Mouse (Mus musculus): ENCODE results near the gene Numb. TPM values are rescaled to one million over a fixed set of nuclear protein-coding genes. Genes with fewer than 3 reads are reported as not detected.

Gene Numb
- polyA plus RNA-seq, 1 experiment from 2014 or later = 30.9 TPM

GRCm38 (mm10) chr12:83798313-83798712 lies 123.4 kb downstream of the Numb start:
- H3K27me3 ChIP-seq = no peaks in the 10 kb centered on the region
- POLR2A ChIA-PET = interaction anchor here (0.6 kb wide), 1 partner anchor 221 kb away, joined by 3 read pairs; no protein-coding TSS in a partner anchor
- CTCF ChIA-PET = no interaction called here
- in situ Hi-C loops (cut with MboI; ENCODE audit: low pct_unique_long_range_greater_than_20kb) = no loop called here
- no peak for DNase-seq (ENCODE audit: low read depth, low spot score)
- ATAC-seq = no peak
- TF ChIP-seq CTCF (IDR thresholded peaks at IDR 0.05) = no peak

DNA sequence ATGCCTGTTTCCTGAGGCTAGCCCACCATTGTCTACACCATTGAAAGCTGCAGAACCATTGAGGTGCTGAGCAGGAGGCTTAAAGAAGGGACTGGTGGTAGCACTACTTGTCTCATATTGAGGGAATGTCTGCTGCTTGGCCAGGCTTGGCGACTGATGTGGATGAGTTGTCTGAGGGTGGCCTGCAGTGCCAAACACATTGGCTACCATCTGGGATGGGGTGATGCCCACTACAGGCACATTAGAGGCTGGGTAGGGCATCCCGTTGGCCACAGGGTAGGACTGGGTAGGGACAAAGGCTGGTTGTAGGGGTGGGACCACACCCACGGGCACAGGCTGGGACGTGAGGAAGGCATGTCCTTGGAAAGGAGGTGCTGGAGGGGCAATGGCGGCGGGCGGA lies 126.1 kb downstream of the Numb start:
- H3K27me3 ChIP-seq = no peaks in the 10 kb centered on the region
- TF ChIP-seq CTCF (IDR thresholded peaks at IDR 0.05) = no peak
- ChIA-PET CTCF (no interaction called here), POLR2A (no interaction called here)
- no peak for ATAC-seq
- no peak for DNase-seq (ENCODE audit: low read depth, low spot score)
- in situ Hi-C loops (cut with MboI; ENCODE audit: low pct_unique_long_range_greater_than_20kb) = no loop called here

DNA sequence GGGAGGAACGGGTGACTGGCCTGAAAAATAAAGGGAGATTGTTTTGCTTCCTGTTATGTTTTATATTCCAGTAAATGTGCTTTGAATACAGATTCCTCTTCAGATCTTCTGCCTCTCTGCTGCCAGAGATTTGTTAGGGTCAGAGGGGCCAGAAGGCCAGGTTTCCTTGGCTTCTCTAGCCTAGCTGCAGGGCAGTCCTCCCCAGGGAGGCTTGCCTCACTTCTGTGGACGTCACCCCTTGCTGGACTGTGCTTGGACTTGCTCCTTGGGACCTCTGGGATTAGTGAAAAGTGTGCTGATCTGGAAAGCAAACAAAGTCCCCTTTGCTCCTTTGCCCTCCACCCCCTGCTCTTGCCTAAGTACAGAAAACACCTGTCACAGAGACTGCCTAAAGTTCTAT lies 126.7 kb downstream of the Numb start:
- in situ Hi-C loops (cut with MboI; ENCODE audit: low pct_unique_long_range_greater_than_20kb) = no loop called here
- ChIA-PET POLR2A (no interaction called here), CTCF (interaction anchor here (1.7 kb wide), 1 partner anchor 24 kb away, joined by 4 read pairs; no protein-coding TSS in a partner anchor)
- no peaks in the 10 kb centered on the region for H3K27me3 ChIP-seq
- TF ChIP-seq CTCF (IDR thresholded peaks at IDR 0.05) = no peak
- no peak for DNase-seq (ENCODE audit: low read depth, low spot score)
- no peak for ATAC-seq

GRCm38 (mm10) chr12:83792706-83793410 lies 128.9 kb downstream of the Numb start:
- TF ChIP-seq CTCF (IDR thresholded peaks at IDR 0.05) = no peak
- peak; percentile 66 for DNase-seq (ENCODE audit: low read depth, low spot score)
- in situ Hi-C loops (cut with MboI; ENCODE audit: low pct_unique_long_range_greater_than_20kb) = no loop called here

DNA sequence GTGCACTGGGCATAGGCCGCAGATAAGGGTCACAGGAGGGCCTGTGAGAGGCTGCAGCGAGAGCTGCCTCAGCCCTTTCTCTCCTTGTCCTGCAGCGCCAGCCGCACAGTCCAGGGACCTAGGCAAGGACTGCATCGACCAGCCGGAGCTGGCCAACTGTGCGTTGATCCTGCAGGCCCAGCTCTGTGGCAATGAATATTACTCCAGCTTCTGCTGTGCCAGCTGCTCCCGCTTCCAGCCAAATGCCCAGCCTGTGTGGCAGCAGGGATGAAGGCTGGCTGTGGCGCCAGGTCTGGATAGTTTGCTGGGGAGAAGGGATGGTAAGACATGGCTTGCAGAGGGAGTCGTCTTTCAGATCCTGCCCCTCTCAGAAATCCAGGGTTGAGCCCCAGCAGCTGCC lies 130.0 kb downstream of the Numb start:
- DNase-seq (ENCODE audit: low read depth, low spot score) = no peak
- ATAC-seq = no peak
- CTCF ChIA-PET = interaction anchor here (1.9 kb wide), 1 partner anchor 28 kb away, joined by 4 read pairs; the partner anchor contains the start of gene Papln
- in situ Hi-C loops (cut with MboI; ENCODE audit: low pct_unique_long_range_greater_than_20kb) = no loop called here
- H3K27me3 ChIP-seq = no peaks in the 10 kb centered on the region
- TF ChIP-seq CTCF (IDR thresholded peaks at IDR 0.05) = no peak
- POLR2A ChIA-PET = no interaction called here

More at GRCm38 (mm10) chr12:83792706-83793410, 128.9 kb downstream of the Numb start:
- ChIA-PET POLR2A (no interaction called here), CTCF (interaction anchor here (1.4 to 1.9 kb wide), 2 partner anchors 29 to 79 kb away, joined by 4 to 5 read pairs; partner anchors contain the start of gene Papln)
- peak; percentile 74 for ATAC-seq
- no peaks in the 10 kb centered on the region for H3K27me3 ChIP-seq

DNA sequence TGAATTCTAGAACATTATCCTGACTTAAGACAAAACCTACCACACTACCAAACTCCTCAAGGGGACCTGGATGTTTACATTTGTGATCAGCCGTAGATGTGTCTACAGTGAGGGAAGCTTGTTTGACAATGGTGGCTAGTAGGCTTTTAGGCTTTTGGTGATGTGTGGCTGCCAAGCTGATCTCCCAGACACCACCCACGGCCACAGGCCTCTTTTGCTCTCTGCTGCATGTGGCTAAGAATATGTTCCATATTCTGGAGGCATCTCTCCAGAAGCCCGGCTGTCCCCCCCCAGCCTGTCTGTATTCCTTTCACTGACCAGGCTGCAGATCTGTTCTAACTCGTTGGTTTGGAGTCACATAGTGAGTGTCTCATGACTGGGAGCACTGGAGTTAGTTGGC lies 131.0 kb downstream of the Numb start:
- CTCF ChIA-PET = no interaction called here
- in situ Hi-C loops (cut with MboI; ENCODE audit: low pct_unique_long_range_greater_than_20kb) = no loop called here
- DNase-seq (ENCODE audit: low read depth, low spot score) (no peak), ATAC-seq (no peak)
- POLR2A ChIA-PET = no interaction called here
- H3K27me3 ChIP-seq = no peaks in the 10 kb centered on the region
- TF ChIP-seq CTCF (IDR thresholded peaks at IDR 0.05) = no peak

DNA sequence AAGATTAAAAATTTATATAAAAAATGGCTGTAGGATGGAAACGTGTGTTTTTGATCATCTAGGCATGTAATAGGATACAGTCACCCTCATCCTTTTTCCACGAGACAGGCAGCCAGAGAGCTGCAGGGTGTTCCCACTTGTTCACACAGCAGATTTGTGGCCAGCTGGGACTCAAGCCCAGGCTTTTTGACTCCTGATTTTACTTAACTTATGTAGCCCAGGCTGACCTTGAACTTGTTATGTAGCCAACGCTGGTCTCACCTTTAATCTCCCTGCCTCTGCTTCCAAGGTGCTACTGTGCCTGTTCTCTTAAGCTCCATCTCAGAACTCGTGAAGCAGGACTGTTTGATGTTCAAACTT lies 132.0 kb downstream of the Numb start:
- DNase-seq (ENCODE audit: low read depth, low spot score) = no peak
- POLR2A ChIA-PET = no interaction called here

DNA sequence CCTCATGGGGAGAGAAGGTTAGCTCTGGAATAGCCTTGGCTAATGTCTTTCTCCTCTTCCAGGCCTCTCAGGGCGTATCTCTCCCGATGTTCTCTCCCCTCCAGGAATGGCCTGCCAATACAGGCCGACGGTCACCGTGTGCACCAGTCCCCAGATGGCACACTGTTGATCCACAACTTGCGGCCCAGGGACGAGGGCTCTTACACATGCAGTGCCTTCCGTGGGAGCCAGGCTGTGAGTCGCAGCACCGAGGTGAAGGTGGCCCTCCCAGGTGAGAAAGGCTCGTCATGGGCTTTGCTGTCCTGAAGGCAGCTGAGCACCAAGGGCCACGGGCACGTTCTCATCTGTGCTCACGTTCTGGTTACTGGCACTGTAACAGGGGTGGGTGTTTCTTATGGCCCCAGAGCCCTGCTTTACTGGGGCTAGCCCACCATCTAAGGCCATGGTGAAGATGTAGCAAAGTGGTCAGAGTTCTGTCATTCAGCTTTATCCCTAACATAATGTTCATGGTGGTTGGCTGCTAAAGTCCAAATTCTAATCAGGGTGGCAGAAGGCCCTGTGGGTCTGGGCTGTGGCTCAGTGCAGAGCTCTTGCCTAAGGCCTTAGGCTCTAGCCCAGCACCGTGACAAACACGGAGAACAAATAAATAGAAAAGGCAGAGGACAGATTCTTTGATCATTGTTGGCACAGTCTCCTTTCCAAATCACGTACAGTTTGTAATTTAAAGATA lies 132.5 kb downstream of the Numb start:
- DNase-seq (ENCODE audit: low read depth, low spot score) (no peak), ATAC-seq (no peak)
- H3K27me3 ChIP-seq = no peaks in the 10 kb centered on the region
- POLR2A ChIA-PET = no interaction called here
- CTCF ChIA-PET = no interaction called here
- in situ Hi-C loops (cut with MboI; ENCODE audit: low pct_unique_long_range_greater_than_20kb) = no loop called here
- TF ChIP-seq CTCF (IDR thresholded peaks at IDR 0.05) = no peak

More for the DNA sequence above, 132.0 kb downstream of the Numb start:
- CTCF ChIA-PET = no interaction called here
- no peak for TF ChIP-seq CTCF (IDR thresholded peaks at IDR 0.05)
- in situ Hi-C loops (cut with MboI; ENCODE audit: low pct_unique_long_range_greater_than_20kb) = no loop called here
- no peaks in the 10 kb centered on the region for H3K27me3 ChIP-seq
- ATAC-seq = no peak

DNA sequence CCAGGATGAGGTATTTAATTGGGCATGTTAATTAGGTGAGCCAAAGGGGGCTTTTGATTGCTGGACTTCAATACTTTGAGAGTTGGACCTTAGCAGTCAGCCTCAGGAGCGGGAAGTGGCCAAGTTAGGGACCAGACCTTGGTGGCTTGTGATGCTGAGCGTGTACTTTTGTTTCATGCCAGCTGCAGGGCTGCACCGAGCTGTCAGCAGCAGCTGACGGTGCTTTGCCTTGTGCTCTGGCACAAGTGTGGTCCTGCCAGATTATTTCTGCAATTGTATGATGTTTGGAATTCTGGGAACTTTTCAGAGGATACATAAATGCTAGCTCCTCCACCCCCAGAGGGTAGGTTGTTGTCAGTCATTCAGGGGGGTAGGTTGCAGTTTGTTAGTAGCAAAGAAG lies 136.4 kb downstream of the Numb start:
- in situ Hi-C loops (cut with MboI; ENCODE audit: low pct_unique_long_range_greater_than_20kb) = no loop called here

DNA sequence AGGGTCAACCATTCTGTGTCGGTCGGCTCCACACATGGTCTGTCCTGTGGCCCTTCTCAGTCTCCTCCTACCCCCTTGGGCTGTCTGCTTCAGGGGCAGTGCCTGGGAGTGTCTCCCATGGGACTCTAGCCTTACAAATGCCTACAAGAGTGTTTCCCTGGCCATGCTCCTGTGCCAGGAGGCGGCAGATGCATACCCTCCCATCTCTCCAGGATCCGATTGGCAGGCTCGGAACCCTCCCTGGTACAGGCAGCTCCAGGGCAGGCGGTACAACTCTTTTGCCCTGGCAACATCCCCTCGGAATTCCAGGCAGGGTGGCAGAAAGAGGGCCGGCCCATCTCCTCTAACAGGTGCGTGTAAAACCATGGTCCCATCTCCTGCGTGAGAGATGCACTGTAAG lies 139.1 kb downstream of the Numb start:
- in situ Hi-C loops (cut with MboI; ENCODE audit: low pct_unique_long_range_greater_than_20kb) = no loop called here
- ATAC-seq (no peak), DNase-seq (ENCODE audit: low read depth, low spot score) (no peak)
- ChIA-PET POLR2A (no interaction called here), CTCF (no interaction called here)
- no peaks in the 10 kb centered on the region for H3K27me3 ChIP-seq
- no peak for TF ChIP-seq CTCF (IDR thresholded peaks at IDR 0.05)

More for the DNA sequence above, 136.4 kb downstream of the Numb start:
- no peaks in the 10 kb centered on the region for H3K27me3 ChIP-seq
- TF ChIP-seq CTCF (IDR thresholded peaks at IDR 0.05) = no peak
- CTCF ChIA-PET = no interaction called here
- ATAC-seq = no peak
- no peak for DNase-seq (ENCODE audit: low read depth, low spot score)
- POLR2A ChIA-PET = interaction anchor here (0.6 kb wide), 1 partner anchor 11 kb away, joined by 4 read pairs; no protein-coding TSS in a partner anchor

- TF ChIP-seq CTCF (IDR thresholded peaks at IDR 0.05) = no peak
- H3K27me3 ChIP-seq = no peaks in the 10 kb centered on the region
- ChIA-PET CTCF (no interaction called here), POLR2A (no interaction called here)
- DNase-seq (ENCODE audit: low read depth, low spot score) (no peak), ATAC-seq (no peak)
- in situ Hi-C loops (cut with MboI; ENCODE audit: low pct_unique_long_range_greater_than_20kb) = no loop called here
Measured at GRCm38 (mm10) chr12:83781640-83782278, 140.0 kb downstream of the Numb start.

Data from Patski (cell line).